Mouse (Mus musculus): ENCODE data around the gene Siah1a.

Gene Siah1a

GRCm38 (mm10) chr8:86730303-86730702 lies 15.4 kb downstream of the Siah1a start:
- H3K36me3 ChIP-seq (ENCODE audit: control insufficient read depth, insufficient read depth, low read length, poor library complexity, severe bottlenecking), result no peaks in the 10 kb centered on the region
- DNase-seq (ENCODE audit: low read depth, low spot score), result no peak
- H3K27me3 ChIP-seq (ENCODE audit: control insufficient read depth, insufficient read depth, low read length, poor library complexity, severe bottlenecking), result no peaks in the 10 kb centered on the region

- H3K27me3 ChIP-seq (ENCODE audit: control insufficient read depth, insufficient read depth, low read length, poor library complexity, severe bottlenecking), result no peaks in the 10 kb centered on the region
- no peaks in the 10 kb centered on the region for H3K36me3 ChIP-seq (ENCODE audit: control insufficient read depth, insufficient read depth, low read length, poor library complexity, severe bottlenecking)
- DNase-seq (ENCODE audit: low read depth, low spot score), result no peak
Measured at GRCm38 (mm10) chr8:86728224-86728950, 17.3 kb downstream of the Siah1a start.

- no peaks in the 10 kb centered on the region for H3K36me3 ChIP-seq (ENCODE audit: control insufficient read depth, insufficient read depth, low read length, poor library complexity, severe bottlenecking)
- no peak for DNase-seq (ENCODE audit: low read depth, low spot score)
- no peaks in the 10 kb centered on the region for H3K27me3 ChIP-seq (ENCODE audit: control insufficient read depth, insufficient read depth, low read length, poor library complexity, severe bottlenecking)
Measured at GRCm38 (mm10) chr8:86726959-86727358, 18.8 kb downstream of the Siah1a start.

- Histone ChIP-seq H3K36me3 (ENCODE audit: control insufficient read depth, insufficient read depth, low read length, poor library complexity, severe bottlenecking) (peaks cover 2% of the 10 kb centered on the region; the same call in 1 of the 2 replicates), H3K27me3 (ENCODE audit: control insufficient read depth, insufficient read depth, low read length, poor library complexity, severe bottlenecking) (no peaks in the 10 kb centered on the region)
- DNase-seq (ENCODE audit: low read depth, low spot score), result no peak
Measured at GRCm38 (mm10) chr8:86721490-86721889, 24.2 kb downstream of the Siah1a start.

GRCm38 (mm10) chr8:86720756-86721459 lies 24.8 kb downstream of the Siah1a start:
- peak; percentile 22 for DNase-seq (ENCODE audit: low read depth, low spot score)

GRCm38 (mm10) chr8:86719368-86719767 lies 26.4 kb downstream of the Siah1a start:
- peaks cover 7% of the 10 kb centered on the region; the same call in 1 of the 2 replicates for H3K36me3 ChIP-seq (ENCODE audit: control insufficient read depth, insufficient read depth, low read length, poor library complexity, severe bottlenecking)
- no peaks in the 10 kb centered on the region for H3K27me3 ChIP-seq (ENCODE audit: control insufficient read depth, insufficient read depth, low read length, poor library complexity, severe bottlenecking)
- peak; percentile 26 for DNase-seq (ENCODE audit: low read depth, low spot score)

More at GRCm38 (mm10) chr8:86720756-86721459, 24.8 kb downstream of the Siah1a start:
- H3K36me3 ChIP-seq (ENCODE audit: control insufficient read depth, insufficient read depth, low read length, poor library complexity, severe bottlenecking), result peaks cover 5% of the 10 kb centered on the region; the same call in 1 of the 2 replicates
- no peaks in the 10 kb centered on the region for H3K27me3 ChIP-seq (ENCODE audit: control insufficient read depth, insufficient read depth, low read length, poor library complexity, severe bottlenecking)

GRCm38 (mm10) chr8:86718332-86718994 lies 27.3 kb downstream of the Siah1a start:
- DNase-seq (ENCODE audit: low read depth, low spot score), result no peak
- Histone ChIP-seq H3K27me3 (ENCODE audit: control insufficient read depth, insufficient read depth, low read length, poor library complexity, severe bottlenecking) (no peaks in the 10 kb centered on the region), H3K36me3 (ENCODE audit: control insufficient read depth, insufficient read depth, low read length, poor library complexity, severe bottlenecking) (peaks cover 8% of the 10 kb centered on the region; the same call in 1 of the 2 replicates)

- DNase-seq (ENCODE audit: low read depth, low spot score), result no peak
- Histone ChIP-seq H3K36me3 (ENCODE audit: control insufficient read depth, insufficient read depth, low read length, poor library complexity, severe bottlenecking) (peaks cover 21% of the 10 kb centered on the region; the same call in 1 of the 2 replicates), H3K27me3 (ENCODE audit: control insufficient read depth, insufficient read depth, low read length, poor library complexity, severe bottlenecking) (no peaks in the 10 kb centered on the region)
Measured at GRCm38 (mm10) chr8:86713407-86714188, 32.1 kb downstream of the Siah1a start.

- peaks cover 21% of the 10 kb centered on the region; the same call in 1 of the 2 replicates for H3K36me3 ChIP-seq (ENCODE audit: control insufficient read depth, insufficient read depth, low read length, poor library complexity, severe bottlenecking)
- DNase-seq (ENCODE audit: low read depth, low spot score), result no peak
- no peaks in the 10 kb centered on the region for H3K27me3 ChIP-seq (ENCODE audit: control insufficient read depth, insufficient read depth, low read length, poor library complexity, severe bottlenecking)
Measured at GRCm38 (mm10) chr8:86712594-86712993, 33.1 kb downstream of the Siah1a start.

GRCm38 (mm10) chr8:86707873-86708272 lies 37.9 kb downstream of the Siah1a start:
- H3K27me3 ChIP-seq (ENCODE audit: control insufficient read depth, insufficient read depth, low read length, poor library complexity, severe bottlenecking), result no peaks in the 10 kb centered on the region
- peaks cover 13% of the 10 kb centered on the region; the same call in 1 of the 2 replicates for H3K36me3 ChIP-seq (ENCODE audit: control insufficient read depth, insufficient read depth, low read length, poor library complexity, severe bottlenecking)
- DNase-seq (ENCODE audit: low read depth, low spot score), result peak; percentile 74

GRCm38 (mm10) chr8:86706756-86707155 lies 39.0 kb downstream of the Siah1a start:
- Histone ChIP-seq H3K27me3 (ENCODE audit: control insufficient read depth, insufficient read depth, low read length, poor library complexity, severe bottlenecking) (no peaks in the 10 kb centered on the region), H3K36me3 (ENCODE audit: control insufficient read depth, insufficient read depth, low read length, poor library complexity, severe bottlenecking) (peaks cover 13% of the 10 kb centered on the region)
- DNase-seq (ENCODE audit: low read depth, low spot score), result no peak

GRCm38 (mm10) chr8:86705317-86705716 lies 40.4 kb downstream of the Siah1a start:
- no peak for DNase-seq (ENCODE audit: low read depth, low spot score)
- Histone ChIP-seq H3K36me3 (ENCODE audit: control insufficient read depth, insufficient read depth, low read length, poor library complexity, severe bottlenecking) (peaks cover 4% of the 10 kb centered on the region), H3K27me3 (ENCODE audit: control insufficient read depth, insufficient read depth, low read length, poor library complexity, severe bottlenecking) (no peaks in the 10 kb centered on the region)

GRCm38 (mm10) chr8:86702453-86702852 lies 43.3 kb downstream of the Siah1a start:
- DNase-seq (ENCODE audit: low read depth, low spot score), result no peak
- Histone ChIP-seq H3K36me3 (ENCODE audit: control insufficient read depth, insufficient read depth, low read length, poor library complexity, severe bottlenecking) (peaks cover 3% of the 10 kb centered on the region; the same call in 1 of the 2 replicates), H3K27me3 (ENCODE audit: control insufficient read depth, insufficient read depth, low read length, poor library complexity, severe bottlenecking) (no peaks in the 10 kb centered on the region)

GRCm38 (mm10) chr8:86699471-86699870 lies 46.3 kb downstream of the Siah1a start:
- Histone ChIP-seq H3K36me3 (ENCODE audit: control insufficient read depth, insufficient read depth, low read length, poor library complexity, severe bottlenecking) (no peaks in the 10 kb centered on the region; the same call in 1 of the 2 replicates), H3K27me3 (ENCODE audit: control insufficient read depth, insufficient read depth, low read length, poor library complexity, severe bottlenecking) (no peaks in the 10 kb centered on the region)
- peak; percentile 36 for DNase-seq (ENCODE audit: low read depth, low spot score)
